Mouse (Mus musculus): Measurements from ENCODE around the gene Brat1. TPM values are rescaled to one million over a fixed set of nuclear protein-coding genes. Genes with fewer than 3 reads are reported as not detected.

Gene Brat1
- polyA plus RNA-seq, 1 experiment, result 22.5 TPM

- TF ChIP-seq POLR2A (IDR thresholded peaks at IDR 0.05; ENCODE audit: control insufficient read depth, low read depth, low read length) (no peak), CTCF (IDR thresholded peaks at IDR 0.05; ENCODE audit: control insufficient read depth, insufficient read depth, insufficient replicate concordance, low read depth, low read length) (no peak)
- Histone ChIP-seq H3K4me1 (ENCODE audit: control insufficient read depth, insufficient read depth, low read length) (no peaks in the 10 kb centered on the region), H3K4me3 (ENCODE audit: control insufficient read depth, low read depth, low read length) (no peak overlapping the region), H3K27me3 (ENCODE audit: control insufficient read depth, insufficient read depth, low read length) (no peaks in the 10 kb centered on the region), H3K27ac (ENCODE audit: control insufficient read depth, insufficient read depth, low read depth, low read length) (no peak overlapping the region), H3K36me3 (ENCODE audit: control insufficient read depth, insufficient read depth, low read length) (no peaks in the 10 kb centered on the region; the same call in none of the 2 replicates)
Measured at GRCm38 (mm10) chr5:140680950-140681349, 23.9 kb upstream of the Brat1 start.

- no peaks in the 10 kb centered on the region; the same call in 1 of the 2 replicates for H3K36me3 ChIP-seq (ENCODE audit: control insufficient read depth, insufficient read depth, low read length)
- H3K27me3 ChIP-seq (ENCODE audit: control insufficient read depth, insufficient read depth, low read length), result no peaks in the 10 kb centered on the region
- H3K4me1 ChIP-seq (ENCODE audit: control insufficient read depth, insufficient read depth, low read length), result no peaks in the 10 kb centered on the region
- H3K4me3 ChIP-seq (ENCODE audit: control insufficient read depth, low read depth, low read length), result no peak overlapping the region
- H3K27ac ChIP-seq (ENCODE audit: control insufficient read depth, insufficient read depth, low read depth, low read length), result no peak overlapping the region
- no peak for TF ChIP-seq POLR2A (IDR thresholded peaks at IDR 0.05; ENCODE audit: control insufficient read depth, low read depth, low read length)
- TF ChIP-seq CTCF (IDR thresholded peaks at IDR 0.05; ENCODE audit: control insufficient read depth, insufficient read depth, insufficient replicate concordance, low read depth, low read length), result no peak
Measured at GRCm38 (mm10) chr5:140682113-140682512, 22.7 kb upstream of the Brat1 start.

GRCm38 (mm10) chr5:140684343-140685148, 20.3 kb upstream of the Brat1 start:
- Histone ChIP-seq H3K4me3 (ENCODE audit: control insufficient read depth, low read depth, low read length) (no peak overlapping the region), H3K36me3 (ENCODE audit: control insufficient read depth, insufficient read depth, low read length) (no peaks in the 10 kb centered on the region; the same call in 1 of the 2 replicates), H3K27ac (ENCODE audit: control insufficient read depth, insufficient read depth, low read depth, low read length) (no peak overlapping the region), H3K4me1 (ENCODE audit: control insufficient read depth, insufficient read depth, low read length) (no peaks in the 10 kb centered on the region), H3K27me3 (ENCODE audit: control insufficient read depth, insufficient read depth, low read length) (no peaks in the 10 kb centered on the region)
- TF ChIP-seq CTCF (IDR thresholded peaks at IDR 0.05; ENCODE audit: control insufficient read depth, insufficient read depth, insufficient replicate concordance, low read depth, low read length) (peak; percentile 59; the same call in 1 of the 2 replicates), POLR2A (IDR thresholded peaks at IDR 0.05; ENCODE audit: control insufficient read depth, low read depth, low read length) (no peak)

- Histone ChIP-seq H3K4me1 (ENCODE audit: control insufficient read depth, insufficient read depth, low read length) (no peaks in the 10 kb centered on the region), H3K27ac (ENCODE audit: control insufficient read depth, insufficient read depth, low read depth, low read length) (no peak overlapping the region), H3K36me3 (ENCODE audit: control insufficient read depth, insufficient read depth, low read length) (no peaks in the 10 kb centered on the region; the same call in 1 of the 2 replicates), H3K27me3 (ENCODE audit: control insufficient read depth, insufficient read depth, low read length) (no peaks in the 10 kb centered on the region), H3K4me3 (ENCODE audit: control insufficient read depth, low read depth, low read length) (no peak overlapping the region)
- TF ChIP-seq POLR2A (IDR thresholded peaks at IDR 0.05; ENCODE audit: control insufficient read depth, low read depth, low read length), result no peak
- TF ChIP-seq CTCF (IDR thresholded peaks at IDR 0.05; ENCODE audit: control insufficient read depth, insufficient read depth, insufficient replicate concordance, low read depth, low read length), result no peak
Measured at GRCm38 (mm10) chr5:140688434-140688833, 16.4 kb upstream of the Brat1 start.

GRCm38 (mm10) chr5:140695987-140696386, 8.8 kb upstream of the Brat1 start:
- Histone ChIP-seq H3K36me3 (ENCODE audit: control insufficient read depth, insufficient read depth, low read length) (no peaks in the 10 kb centered on the region; the same call in 1 of the 2 replicates), H3K4me1 (ENCODE audit: control insufficient read depth, insufficient read depth, low read length) (no peaks in the 10 kb centered on the region; the same call in 1 of the 2 replicates), H3K27ac (ENCODE audit: control insufficient read depth, insufficient read depth, low read depth, low read length) (no peak overlapping the region), H3K4me3 (ENCODE audit: control insufficient read depth, low read depth, low read length) (peak overlapping the region; percentile 19), H3K27me3 (ENCODE audit: control insufficient read depth, insufficient read depth, low read length) (no peaks in the 10 kb centered on the region)
- no peak for TF ChIP-seq POLR2A (IDR thresholded peaks at IDR 0.05; ENCODE audit: control insufficient read depth, low read depth, low read length)

- Histone ChIP-seq H3K4me1 (ENCODE audit: control insufficient read depth, insufficient read depth, low read length) (peaks cover 13% of the 10 kb centered on the region), H3K4me3 (ENCODE audit: control insufficient read depth, low read depth, low read length) (peak overlapping the region; percentile 76), H3K27me3 (ENCODE audit: control insufficient read depth, insufficient read depth, low read length) (no peaks in the 10 kb centered on the region), H3K27ac (ENCODE audit: control insufficient read depth, insufficient read depth, low read depth, low read length) (no peak overlapping the region), H3K36me3 (ENCODE audit: control insufficient read depth, insufficient read depth, low read length) (no peaks in the 10 kb centered on the region)
- TF ChIP-seq CTCF (IDR thresholded peaks at IDR 0.05; ENCODE audit: control insufficient read depth, insufficient read depth, insufficient replicate concordance, low read depth, low read length) (no peak), POLR2A (IDR thresholded peaks at IDR 0.05; ENCODE audit: control insufficient read depth, low read depth, low read length) (no peak)
Measured at GRCm38 (mm10) chr5:140699776-140700175, 5.0 kb upstream of the Brat1 start.

- Histone ChIP-seq H3K27ac (ENCODE audit: control insufficient read depth, insufficient read depth, low read depth, low read length) (peak overlapping the region; percentile 97), H3K36me3 (ENCODE audit: control insufficient read depth, insufficient read depth, low read length) (no peaks in the 10 kb centered on the region), H3K27me3 (ENCODE audit: control insufficient read depth, insufficient read depth, low read length) (no peaks in the 10 kb centered on the region), H3K4me3 (ENCODE audit: control insufficient read depth, low read depth, low read length) (peak overlapping the region; percentile 99), H3K4me1 (ENCODE audit: control insufficient read depth, insufficient read depth, low read length) (peaks cover 22% of the 10 kb centered on the region)
- TF ChIP-seq POLR2A (IDR thresholded peaks at IDR 0.05; ENCODE audit: control insufficient read depth, low read depth, low read length) (no peak), CTCF (IDR thresholded peaks at IDR 0.05; ENCODE audit: control insufficient read depth, insufficient read depth, insufficient replicate concordance, low read depth, low read length) (no peak)
Measured at GRCm38 (mm10) chr5:140701661-140702060, 3.1 kb upstream of the Brat1 start.
